Mouse (Mus musculus): ENCODE results near the gene Man1a.

Man1a gene

GRCm38 (mm10) chr10:54014116-54014758, 62.2 kb downstream of the Man1a start:
- no peak for DNase-seq (ENCODE audit: low spot score)

- DNase-seq (ENCODE audit: low spot score) = no peak
Measured at GRCm38 (mm10) chr10:54013143-54013791, 63.1 kb downstream of the Man1a start.

GRCm38 (mm10) chr10:54009154-54009553, 67.3 kb downstream of the Man1a start:
- DNase-seq (ENCODE audit: low spot score) = no peak

GRCm38 (mm10) chr10:54006868-54007267, 69.5 kb downstream of the Man1a start:
- DNase-seq (ENCODE audit: low spot score) = no peak

- DNase-seq (ENCODE audit: low spot score) = no peak
Measured at GRCm38 (mm10) chr10:54005847-54006246, 70.6 kb downstream of the Man1a start.

GRCm38 (mm10) chr10:54002936-54003335, 73.5 kb downstream of the Man1a start:
- DNase-seq (ENCODE audit: low spot score) = no peak

GRCm38 (mm10) chr10:53997301-53997700, 79.1 kb downstream of the Man1a start:
- DNase-seq (ENCODE audit: low spot score) = no peak

GRCm38 (mm10) chr10:53996216-53996615, 80.2 kb downstream of the Man1a start:
- no peak for DNase-seq (ENCODE audit: low spot score)

GRCm38 (mm10) chr10:53994591-53994990, 81.8 kb downstream of the Man1a start:
- no peak for DNase-seq (ENCODE audit: low spot score)

GRCm38 (mm10) chr10:53990434-53990833, 86.0 kb downstream of the Man1a start:
- DNase-seq (ENCODE audit: low spot score) = no peak

GRCm38 (mm10) chr10:53984894-53985293, 91.5 kb downstream of the Man1a start:
- DNase-seq (ENCODE audit: low spot score) = no peak

- DNase-seq (ENCODE audit: low spot score) = no peak
Measured at GRCm38 (mm10) chr10:53984086-53984485, 92.3 kb downstream of the Man1a start.

- DNase-seq (ENCODE audit: low spot score) = no peak
Measured at GRCm38 (mm10) chr10:53978647-53979046, 97.8 kb downstream of the Man1a start.

GRCm38 (mm10) chr10:53974180-53974579, 102.2 kb downstream of the Man1a start:
- no peak for DNase-seq (ENCODE audit: low spot score)

- no peak for DNase-seq (ENCODE audit: low spot score)
Measured at GRCm38 (mm10) chr10:53959759-53960158, 116.7 kb downstream of the Man1a start.

- no peak for DNase-seq (ENCODE audit: low spot score)
Measured at GRCm38 (mm10) chr10:53941597-53941996, 134.8 kb downstream of the Man1a start.

GRCm38 (mm10) chr10:53938199-53938598, 138.2 kb downstream of the Man1a start:
- DNase-seq (ENCODE audit: low spot score) = no peak

- no peak for DNase-seq (ENCODE audit: low spot score)
Measured at GRCm38 (mm10) chr10:53936078-53936477, 140.3 kb downstream of the Man1a start.

GRCm38 (mm10) chr10:53929722-53930500, 146.5 kb downstream of the Man1a start:
- no peak for DNase-seq (ENCODE audit: low spot score)

- no peak for DNase-seq (ENCODE audit: low spot score)
Measured at GRCm38 (mm10) chr10:53927904-53928303, 148.5 kb downstream of the Man1a start.

GRCm38 (mm10) chr10:53925456-53925855, 151.0 kb downstream of the Man1a start:
- no peak for DNase-seq (ENCODE audit: low spot score)

- no peak for DNase-seq (ENCODE audit: low spot score)
Measured at GRCm38 (mm10) chr10:53922236-53922635, 154.2 kb downstream of the Man1a start.

GRCm38 (mm10) chr10:53917517-53917916, 158.9 kb downstream of the Man1a start:
- DNase-seq (ENCODE audit: low spot score) = no peak
